Mouse (Mus musculus) kidney, adult 10 weeks (tissue): ENCODE data around the gene Gm31571. TPM values are rescaled to one million over a fixed set of nuclear protein-coding genes. Genes with fewer than 3 reads are reported as not detected.

Source experiments
- polyA plus RNA-seq: library from polyadenylated mRNA; stranded (reverse); fragments of 350-450 nt; fragmentation: Illumina TruSeq; extraction: RNeasy Lipid Tissue Mini Kit (QIAGEN cat#74804); gene quantifications from one replicate; pipeline ENCODE4 v1.2.3, GENCODE M21; 2014; ENCODE audit warnings: low read depth, low replicate concordance

Gene Gm31571
- polyA plus RNA-seq = not detected

GRCm38 (mm10) chrY:22051253-22051652, at the start of gene Gm31571:
Gene Gm31571, minus strand, starts transcription at chrY:22051353.

